Comparison of ENCODE assay signal across 20 mouse cellular contexts in the genomic region with DNA sequence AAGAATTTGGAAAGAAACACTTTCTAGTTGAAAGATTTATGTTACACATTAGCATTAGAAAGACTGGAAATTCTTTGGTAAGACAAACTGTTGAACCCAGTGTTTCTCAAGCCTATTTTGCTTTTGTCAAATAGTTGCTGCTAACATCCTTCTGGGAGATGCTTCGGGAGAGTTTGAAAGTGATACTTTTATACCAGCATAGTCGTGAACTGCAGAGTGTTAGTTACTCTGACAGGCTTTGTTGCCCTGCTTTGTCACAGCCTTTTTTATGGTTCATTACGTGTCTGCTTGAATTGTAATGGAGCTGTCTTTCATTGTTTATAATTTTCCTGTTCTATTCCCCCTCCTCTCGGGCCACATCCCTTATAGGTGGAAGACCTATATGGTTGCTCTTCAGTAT.
DNase-seq lines count a peak whose midpoint lies in the region; ATAC-seq and TF ChIP-seq lines count a peak whose summit lies in the region.
"Had no signal": no experiment of that assay in that cellular context is flagged by ENCODE, and none has a peak within 500 bp of the region (broad histone marks: within the 10 kb centered on the region; RNA-seq: fewer than 3 reads in every experiment).

No protein-coding gene starts in this region.

- no peak overlapping the region for H3K4me3 ChIP-seq in kidney, postnatal 0 days (replicated peaks; ENCODE audit: low read depth, low read length)
- no peak overlapping the region for H3K4me3 ChIP-seq in hindbrain, postnatal 0 days (ENCODE audit: low read length)
- H3K4me3 ChIP-seq: embryonic facial prominence, embryonic 10.5 days; embryonic facial prominence, embryonic 13.5 days; erythroblast, embryonic 14.5 days; forebrain, embryonic 12.5 days; forebrain, embryonic 15.5 days; hindbrain, embryonic 12.5 days; hindbrain, embryonic 15.5 days had no signal

- peak; percentile 50 for DNase-seq in embryo, embryonic 10.5 days (ENCODE audit: low spot score)
- DNase-seq in embryo, embryonic 11 days, result no peak
- DNase-seq in kidney, postnatal 0 days (ENCODE audit: low spot score), result peak; percentile 61
- no peak for DNase-seq in kidney, postnatal 14 days
- peak; percentile 55 for DNase-seq in R1 (ENCODE audit: low read depth, low spot score)
- no peak for DNase-seq in hindbrain, postnatal 0 days (ENCODE audit: low spot score)
- DNase-seq: adrenal gland, postnatal 10 days; adrenal gland, postnatal 36 days; cerebellum, adult 18-20 months; cerebellum, adult 9-10 months; cerebellum, postnatal 14 days; gastrocnemius, postnatal 25 days had no signal

- no peaks in the 10 kb centered on the region for H3K36me3 ChIP-seq in kidney, postnatal 0 days (ENCODE audit: insufficient read depth, low read length)
- H3K36me3 ChIP-seq in hindbrain, postnatal 0 days (ENCODE audit: insufficient read depth, low read length), result no peaks in the 10 kb centered on the region
- H3K36me3 ChIP-seq: embryonic facial prominence, embryonic 10.5 days; embryonic facial prominence, embryonic 13.5 days; forebrain, embryonic 12.5 days; forebrain, embryonic 15.5 days; hindbrain, embryonic 12.5 days; hindbrain, embryonic 15.5 days had no signal

- H3K27me3 ChIP-seq in kidney, postnatal 0 days (ENCODE audit: insufficient read depth, low read length), result no peaks in the 10 kb centered on the region
- no peaks in the 10 kb centered on the region for H3K27me3 ChIP-seq in hindbrain, postnatal 0 days (ENCODE audit: insufficient read depth, low read length)
- H3K27me3 ChIP-seq: embryonic facial prominence, embryonic 13.5 days; forebrain, embryonic 12.5 days; forebrain, embryonic 15.5 days; hindbrain, embryonic 12.5 days; hindbrain, embryonic 15.5 days had no signal

- no peaks in the 10 kb centered on the region for H3K9me3 ChIP-seq in kidney, postnatal 0 days (replicated peaks; ENCODE audit: low read length)
- no peaks in the 10 kb centered on the region for H3K9me3 ChIP-seq in hindbrain, postnatal 0 days (ENCODE audit: low read length)
- H3K9me3 ChIP-seq: embryonic facial prominence, embryonic 10.5 days; forebrain, embryonic 15.5 days; hindbrain, embryonic 12.5 days; hindbrain, embryonic 15.5 days had no signal

- H3K27ac ChIP-seq in kidney, postnatal 0 days, result no peak overlapping the region
- H3K27ac ChIP-seq in hindbrain, postnatal 0 days, result no peak overlapping the region
- H3K27ac ChIP-seq: embryonic facial prominence, embryonic 10.5 days; embryonic facial prominence, embryonic 13.5 days; forebrain, embryonic 12.5 days; forebrain, embryonic 15.5 days; hindbrain, embryonic 12.5 days; hindbrain, embryonic 15.5 days had no signal

- peaks cover 8% of the 10 kb centered on the region; the same call in 1 of the 2 replicates for H3K4me1 ChIP-seq in kidney, postnatal 0 days (replicated peaks; ENCODE audit: insufficient read depth, low read length)
- peaks cover 5% of the 10 kb centered on the region for H3K4me1 ChIP-seq in hindbrain, postnatal 0 days (ENCODE audit: insufficient read depth, low read length)

- no peak for TF ChIP-seq CTCF in kidney, postnatal 0 days (IDR thresholded peaks at IDR 0.05; ENCODE audit: low read depth)
- TF ChIP-seq CTCF in hindbrain, postnatal 0 days (IDR thresholded peaks at IDR 0.05; ENCODE audit: low read depth), result no peak

- no peak for ATAC-seq in kidney, postnatal 0 days (replicated peaks; ENCODE audit: low FRiP score, low read depth)
- ATAC-seq in hindbrain, postnatal 0 days, result no peak
- ATAC-seq: forebrain, embryonic 15.5 days had no signal

- WGBS in kidney, postnatal 0 days, result 26% methylated on average over 4 of the region's 4 CpGs
- WGBS in hindbrain, postnatal 0 days, result 30% methylated on average over 4 of the region's 4 CpGs

- no peak overlapping the region for H3K9ac ChIP-seq in kidney, postnatal 0 days (ENCODE audit: low read depth, low read length)
- H3K9ac ChIP-seq in hindbrain, postnatal 0 days (replicated peaks; ENCODE audit: low read length), result no peak overlapping the region
- H3K9ac ChIP-seq: embryonic facial prominence, embryonic 13.5 days; forebrain, embryonic 12.5 days; forebrain, embryonic 15.5 days; hindbrain, embryonic 12.5 days; hindbrain, embryonic 15.5 days had no signal

- no peak overlapping the region for H3K4me2 ChIP-seq in kidney, postnatal 0 days (ENCODE audit: low read length)
- H3K4me2 ChIP-seq in hindbrain, postnatal 0 days (ENCODE audit: low read depth, low read length), result no peak overlapping the region
- H3K4me2 ChIP-seq: embryonic facial prominence, embryonic 13.5 days; forebrain, embryonic 12.5 days; forebrain, embryonic 15.5 days; heart, embryonic 11.5 days; hindbrain, embryonic 12.5 days; hindbrain, embryonic 15.5 days had no signal

Comparison
In these comparisons a context has a peak if more than half of its experiments do, and no peak if none do; other contexts are left out.
1. DNase-seq: peak in embryo, embryonic 10.5 days (single experiment), kidney, postnatal 0 days (single experiment) and R1 (single experiment); none in embryo, embryonic 11 days (single experiment), kidney, postnatal 14 days (single experiment) and hindbrain, postnatal 0 days (single experiment).